Mouse (Mus musculus) ES-Bruce4 (cell line): ENCODE measurements around the gene Apol7a.

ENCODE experiments used
- CTCF ChIP-seq: IDR thresholded peaks from one replicate; pipeline ENCODE4 v1.8.1; 2011; ENCODE audit warnings: low read depth, low read length
- POLR2A ChIP-seq: IDR thresholded peaks from one replicate; pipeline ENCODE4 v1.8.1; 2011; ENCODE audit warnings: low read length; ENCODE audit not compliant: insufficient read depth

- TF ChIP-seq POLR2A = no peak
- no peak for TF ChIP-seq CTCF
Observed at GRCm38 (mm10) chr15:77370588-77370987, 28.3 kb downstream of the Apol7a start.
